Mouse (Mus musculus): ENCODE data around the gene Gm11563. TPM values are rescaled to one million over a fixed set of nuclear protein-coding genes. Genes with fewer than 3 reads are reported as not detected.

Gm11563 gene
- total RNA-seq, 2 experiments from 2014 or later, result not detected

Other genes with a start within 250 kb of the Gm11563 start
- 10 to 100 TPM; 10.8 to 12.0 TPM for gene Krt12, start 236.7 kb downstream of the Gm11563 start, total RNA-seq (2021)
- not detected for gene Krt20, start 220.8 kb downstream of the Gm11563 start, total RNA-seq (2021)
- not detected for gene Krt23, start 165.8 kb downstream of the Gm11563 start, total RNA-seq (2021)
- gene Krt39, start 137.6 kb downstream of the Gm11563 start, total RNA-seq (2021), result not detected
- not detected for gene Krt40, start 115.8 kb downstream of the Gm11563 start, total RNA-seq (2021)
- not detected for gene Krtap3-3, start 108.1 kb downstream of the Gm11563 start, total RNA-seq (2021)
- gene Krtap3-2, start 102.1 kb downstream of the Gm11563 start, total RNA-seq (2021), result not detected
- gene Gm11939, start 99.5 kb downstream of the Gm11563 start, total RNA-seq (2021), result not detected
- gene Krtap3-1, start 92.3 kb downstream of the Gm11563 start, total RNA-seq (2021), result not detected
- not detected for gene Krtap1-5, start 77.9 kb downstream of the Gm11563 start, total RNA-seq (2021)
- not detected for gene Krtap1-4, start 75.3 kb downstream of the Gm11563 start, total RNA-seq (2021)
- not detected for gene Krtap1-3, start 67.6 kb downstream of the Gm11563 start, total RNA-seq (2021)
- gene Krtap9-3, start 60.9 kb downstream of the Gm11563 start, total RNA-seq (2021), result not detected
- gene Gm11938, start 55.7 kb downstream of the Gm11563 start, total RNA-seq (2021), result not detected
- gene Gm11937, start 48.8 kb downstream of the Gm11563 start, total RNA-seq (2021), result not detected
- gene Krtap2-4, start 44.1 kb downstream of the Gm11563 start, total RNA-seq (2021), result not detected
- gene Gm11562, start 38.5 kb downstream of the Gm11563 start, total RNA-seq (2021), result not detected
- gene Krtap4-1, start 30.7 kb downstream of the Gm11563 start, total RNA-seq (2021), result not detected
- not detected for gene Krtap4-2, start 23.9 kb downstream of the Gm11563 start, total RNA-seq (2021)
- gene Krtap4-7, start 14.9 kb downstream of the Gm11563 start, total RNA-seq (2021), result not detected
- gene Gm11555, start 8.7 kb downstream of the Gm11563 start, total RNA-seq (2021), result not detected
- gene Krtap4-6, start 7.0 kb upstream of the Gm11563 start, total RNA-seq (2021), result not detected
- gene Gm14190, start 31.8 kb upstream of the Gm11563 start, total RNA-seq (2021), result not detected
- gene Gm14180, start 75.3 kb upstream of the Gm11563 start, total RNA-seq (2021), result not detected
- gene Gm11595, start 114.0 kb upstream of the Gm11563 start, total RNA-seq (2021), result not detected
- gene Krtap4-8, start 121.7 kb upstream of the Gm11563 start, total RNA-seq (2021), result not detected
- gene Krtap4-9, start 126.2 kb upstream of the Gm11563 start, total RNA-seq (2021), result not detected
- not detected for gene Gm11596, start 134.5 kb upstream of the Gm11563 start, total RNA-seq (2021)
- not detected for gene Gm11569, start 140.0 kb upstream of the Gm11563 start, total RNA-seq (2021)
- not detected for gene Gm11554, start 145.5 kb upstream of the Gm11563 start, total RNA-seq (2021)
- not detected for gene Krtap4-13, start 150.9 kb upstream of the Gm11563 start, total RNA-seq (2021)
- gene Gm11564, start 156.7 kb upstream of the Gm11563 start, total RNA-seq (2021), result not detected
- gene 2300003K06Rik, start 179.1 kb upstream of the Gm11563 start, total RNA-seq (2021), result not detected
- gene Krtap4-16, start 192.6 kb upstream of the Gm11563 start, total RNA-seq (2021), result not detected
- gene Gm11568, start 199.0 kb upstream of the Gm11563 start, total RNA-seq (2021), result not detected
- gene Gm11559, start 205.5 kb upstream of the Gm11563 start, total RNA-seq (2021), result not detected
- not detected for gene Krtap9-1, start 214.4 kb upstream of the Gm11563 start, total RNA-seq (2021)
- gene Gm11567, start 220.2 kb upstream of the Gm11563 start, total RNA-seq (2021), result not detected
- gene Krtap31-1, start 249.0 kb upstream of the Gm11563 start, total RNA-seq (2021), result not detected

Measured in left cerebral cortex, adult 18-20 months (tissue).